Mouse (Mus musculus) mesoderm, embryonic 11.5 days (tissue): ENCODE results near the gene Zkscan16.

ENCODE experiments used
- DNase-seq: peaks from one replicate; pipeline ENCODE4 v3.0.0-alpha.2; 2012; ENCODE audit warnings: low read depth, low spot score

The Zkscan16 gene

DNA sequence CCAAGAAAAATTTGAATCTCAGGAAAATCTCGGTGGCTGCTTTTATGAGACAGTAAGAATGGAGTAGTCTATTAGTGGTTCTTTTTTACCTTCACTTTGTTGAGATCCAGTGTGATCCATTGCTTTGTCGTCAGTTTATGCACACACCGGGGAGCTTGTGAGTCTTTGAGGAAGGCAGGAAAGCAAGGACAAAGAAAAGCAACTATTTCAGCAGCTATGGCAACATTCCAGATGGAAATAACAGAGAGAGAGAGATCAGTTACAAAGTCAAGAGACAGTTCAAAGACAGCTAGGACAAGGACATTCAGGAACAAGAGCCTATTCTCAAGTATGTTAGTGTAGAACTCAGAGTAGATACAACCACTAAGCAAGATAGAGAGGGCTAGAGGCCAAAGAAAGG lies 7.6 kb upstream of the Zkscan16 start:
- DNase-seq = no peak

DNA sequence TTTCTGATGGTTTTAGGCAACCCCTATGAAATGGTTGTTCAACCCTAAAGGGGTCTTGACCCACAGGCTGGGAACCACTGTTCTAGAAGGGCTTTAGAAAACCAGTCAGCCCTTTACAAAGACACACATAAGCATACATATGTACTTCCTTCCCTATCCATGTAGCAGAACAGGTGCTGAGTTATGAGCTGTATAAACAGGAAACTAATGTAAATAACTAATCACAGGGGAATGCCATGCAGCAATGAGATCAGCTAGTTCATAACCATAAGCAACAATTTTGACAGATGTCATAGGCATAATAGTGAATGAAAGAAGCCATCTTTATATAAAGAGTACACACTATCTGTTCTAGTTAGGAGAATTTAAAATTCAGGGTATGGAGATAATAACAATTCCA lies 1.8 kb upstream of the Zkscan16 start:
- DNase-seq = no peak

DNA sequence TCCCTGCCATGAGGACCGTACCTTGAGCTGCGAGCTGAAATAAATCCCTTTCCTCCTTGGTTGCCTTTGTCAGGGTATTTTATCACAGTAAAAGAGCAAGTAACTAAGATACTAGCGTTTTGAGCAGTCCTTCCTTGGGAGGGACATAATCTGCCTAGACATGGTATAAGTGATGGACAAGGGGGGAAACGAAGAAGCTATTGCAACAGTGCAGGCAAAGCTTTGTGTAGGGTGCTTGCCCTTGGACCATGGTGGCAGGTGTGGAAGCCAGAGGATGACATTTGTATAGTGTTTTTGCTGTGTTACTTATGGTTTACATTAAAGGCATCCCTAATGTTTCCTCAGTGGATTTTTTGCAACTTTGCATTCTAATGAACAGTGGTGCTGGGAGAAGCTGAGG lies 486 bp upstream of the Zkscan16 start:
- DNase-seq = no peak

DNA sequence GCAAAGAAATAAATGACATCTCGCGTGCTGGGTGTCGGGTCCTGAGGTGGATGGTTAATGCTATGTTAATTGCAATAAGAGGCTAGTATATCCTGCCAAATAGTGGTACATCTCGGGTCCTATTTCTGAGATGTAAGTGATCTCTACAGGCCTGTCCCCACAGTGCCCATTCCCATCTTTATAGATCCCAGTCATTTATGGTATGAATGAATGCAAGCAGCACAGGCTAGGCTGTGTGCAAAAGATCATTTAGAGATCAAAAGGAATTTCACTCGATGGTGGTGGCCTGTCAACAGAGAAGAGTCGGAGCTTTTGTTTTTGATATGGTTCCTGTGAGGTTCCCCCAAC lies 752 bp downstream of the Zkscan16 start:
- no peak for DNase-seq

DNA sequence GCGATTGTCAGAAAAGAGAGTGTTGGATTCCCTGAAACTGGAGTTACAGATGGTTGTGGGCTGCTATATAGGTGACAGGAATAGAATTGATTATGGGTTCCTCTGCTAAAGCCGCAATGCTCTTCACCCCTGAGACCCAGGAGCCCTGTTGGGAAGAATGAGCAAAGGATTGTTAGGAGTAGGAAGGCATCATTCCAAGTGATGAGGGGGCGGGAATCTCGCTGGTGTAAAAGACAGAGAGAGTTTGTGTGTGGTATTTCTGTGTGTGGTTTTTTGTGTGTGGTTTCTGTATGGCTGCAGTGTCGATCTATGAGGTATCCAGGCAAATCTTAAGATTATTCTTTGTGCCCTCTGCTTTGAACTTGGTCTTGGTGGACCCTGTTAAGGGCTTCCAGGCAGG lies 1.3 kb downstream of the Zkscan16 start:
- DNase-seq = no peak

DNA sequence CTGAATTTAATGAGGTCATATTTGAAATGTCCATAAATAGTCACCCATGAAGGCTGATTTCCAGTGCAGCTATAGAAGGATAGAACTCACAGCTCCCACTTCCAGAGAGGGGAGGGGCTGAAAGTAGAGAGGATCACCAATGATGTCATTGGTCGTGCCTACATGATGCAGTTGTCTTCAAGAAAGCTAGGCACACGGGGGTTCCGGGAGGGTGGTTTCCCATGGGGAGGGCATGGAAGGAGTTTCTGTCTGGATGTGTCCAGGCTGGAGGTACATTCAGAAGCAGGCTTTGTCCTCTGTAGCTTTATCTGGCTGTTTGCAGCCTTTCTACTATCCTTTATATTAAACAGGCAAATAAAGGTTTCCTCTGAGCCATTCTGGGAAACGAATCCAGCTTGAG lies 5.0 kb downstream of the Zkscan16 start:
- DNase-seq = no peak

DNA sequence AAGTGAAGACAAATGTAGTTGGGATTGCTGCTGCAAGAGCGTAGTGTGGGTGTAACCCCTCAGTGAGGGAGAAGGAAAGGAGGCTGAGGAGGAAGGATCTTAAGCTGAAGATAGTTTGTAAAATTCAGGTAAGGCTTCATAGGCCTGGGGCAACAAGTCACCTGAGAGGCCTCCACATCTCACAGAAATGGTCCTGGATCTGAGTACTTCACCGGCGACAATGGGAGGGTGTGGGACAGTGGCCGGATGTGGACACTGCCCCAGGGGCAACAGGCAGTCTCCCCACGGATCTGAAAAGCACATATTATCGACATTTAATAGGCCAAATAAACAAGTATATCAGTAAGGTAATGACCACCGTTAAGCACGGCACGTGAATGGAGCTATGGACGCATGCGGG lies 9.2 kb downstream of the Zkscan16 start:
- DNase-seq = no peak

DNA sequence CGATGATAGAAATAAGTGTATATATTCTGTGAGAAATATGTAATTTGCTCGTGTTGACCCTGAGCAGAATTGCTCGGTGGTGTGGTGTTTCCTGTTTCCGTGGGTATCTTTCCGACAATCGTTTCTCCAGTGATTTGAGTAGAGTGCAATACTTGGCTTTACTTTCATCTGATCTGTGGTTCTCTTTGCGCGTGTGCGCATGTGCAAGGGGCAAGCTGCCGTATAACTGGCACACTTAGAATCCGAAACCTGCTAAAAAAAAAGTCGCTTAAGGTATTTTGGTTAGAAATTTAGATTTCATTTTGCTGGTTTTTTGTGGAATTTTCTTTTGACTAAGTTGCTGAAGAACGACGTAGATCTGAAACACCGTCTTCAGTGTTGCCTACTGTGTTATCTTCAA lies 18.3 kb downstream of the Zkscan16 start:
- DNase-seq = no peak

DNA sequence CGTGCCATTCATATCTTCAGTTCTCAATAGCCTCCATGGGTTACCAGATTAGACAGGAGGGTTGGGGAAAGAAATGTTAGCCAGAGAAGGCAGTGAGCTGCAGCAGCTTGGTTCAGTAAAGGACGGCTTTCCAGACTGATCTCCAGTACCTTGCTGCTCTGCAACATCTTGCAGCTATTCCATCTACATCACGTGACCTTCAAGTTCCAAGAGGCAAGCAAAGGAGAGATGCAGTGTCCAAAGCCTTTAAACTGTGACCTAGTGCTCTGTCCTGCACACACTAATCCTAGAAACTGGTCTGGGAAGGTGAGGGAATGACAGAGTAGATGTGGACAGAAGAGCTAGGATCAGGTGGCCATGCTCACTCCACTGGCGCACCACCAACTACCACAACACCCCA lies 19.8 kb downstream of the Zkscan16 start:
- no peak for DNase-seq

DNA sequence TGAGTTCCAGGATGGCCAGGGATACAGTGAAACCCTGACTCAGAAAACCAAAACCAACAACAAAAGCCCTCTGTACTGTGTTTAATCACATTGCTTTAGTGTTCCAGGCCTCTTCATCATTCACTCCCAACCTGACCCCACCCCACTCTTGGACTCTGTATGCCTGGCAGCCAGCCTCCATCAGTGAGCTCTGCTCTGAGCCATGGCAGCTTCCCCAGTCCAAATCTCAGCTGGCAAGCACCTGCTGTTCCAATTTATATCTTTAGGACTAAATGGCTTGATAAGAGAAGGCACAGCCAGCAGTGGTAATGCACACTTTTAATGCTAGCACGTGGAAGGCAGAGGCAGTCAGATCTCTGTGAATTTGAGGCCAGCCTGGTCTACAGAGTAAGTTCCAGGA lies 21.7 kb downstream of the Zkscan16 start:
- no peak for DNase-seq

DNA sequence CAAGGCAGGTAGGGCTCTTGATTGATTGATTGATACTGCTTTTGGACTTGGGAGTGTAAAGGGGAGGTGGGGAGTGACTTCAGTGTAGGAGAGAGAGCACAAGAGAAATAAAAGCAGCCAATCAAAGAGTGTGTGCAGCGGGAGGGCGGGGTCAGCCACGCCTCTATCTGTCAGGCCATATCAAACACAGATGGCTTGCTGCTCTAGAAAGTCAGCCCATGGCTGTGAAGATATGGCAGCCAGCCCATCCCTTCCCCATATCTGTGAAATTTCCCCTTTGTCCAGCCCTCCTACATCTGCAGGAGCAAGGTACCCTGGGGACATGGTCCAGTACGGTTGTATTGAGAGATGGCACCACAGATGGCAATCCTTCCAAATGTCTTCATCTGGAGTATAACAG lies 27.2 kb downstream of the Zkscan16 start:
- DNase-seq = no peak

DNA sequence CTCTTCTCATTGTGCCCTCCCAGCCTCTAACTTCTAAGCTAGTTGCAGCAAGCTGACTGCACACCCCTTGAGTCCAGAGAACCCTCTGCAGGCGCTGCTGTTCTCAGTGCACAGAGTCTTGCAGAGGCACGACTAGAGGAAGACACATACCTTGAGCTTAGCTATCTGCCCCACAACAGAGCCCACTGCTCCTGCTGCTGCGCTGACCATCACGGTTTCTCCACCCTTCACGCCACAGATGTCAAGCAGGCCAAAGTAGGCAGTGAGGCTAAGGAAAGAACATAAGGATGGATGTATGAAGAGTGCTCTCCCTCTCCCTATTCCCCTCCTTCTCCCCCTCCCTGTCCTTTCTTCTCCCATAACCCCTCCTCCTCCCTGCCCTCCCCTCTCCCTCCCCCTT lies 32.3 kb downstream of the Zkscan16 start:
- no peak for DNase-seq

DNA sequence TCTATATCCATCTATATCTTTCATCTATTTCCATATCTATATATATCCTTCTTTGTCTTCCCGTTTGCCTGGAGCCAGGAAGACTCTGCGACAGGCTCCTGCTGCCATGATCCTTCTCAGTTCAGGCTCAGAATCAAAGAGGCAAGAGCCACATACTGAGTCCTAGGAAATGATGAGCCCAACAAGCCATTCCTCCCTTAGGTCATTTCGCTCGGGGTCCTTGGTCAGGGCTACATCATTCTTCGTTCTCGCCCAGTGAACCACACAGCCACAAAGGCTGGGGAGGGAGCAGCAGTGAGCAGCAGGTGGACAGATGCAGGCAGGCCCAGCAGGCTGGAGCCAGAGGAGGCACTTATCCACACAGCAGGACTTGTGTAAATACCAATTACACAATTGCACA lies 38.0 kb downstream of the Zkscan16 start:
- no peak for DNase-seq

DNA sequence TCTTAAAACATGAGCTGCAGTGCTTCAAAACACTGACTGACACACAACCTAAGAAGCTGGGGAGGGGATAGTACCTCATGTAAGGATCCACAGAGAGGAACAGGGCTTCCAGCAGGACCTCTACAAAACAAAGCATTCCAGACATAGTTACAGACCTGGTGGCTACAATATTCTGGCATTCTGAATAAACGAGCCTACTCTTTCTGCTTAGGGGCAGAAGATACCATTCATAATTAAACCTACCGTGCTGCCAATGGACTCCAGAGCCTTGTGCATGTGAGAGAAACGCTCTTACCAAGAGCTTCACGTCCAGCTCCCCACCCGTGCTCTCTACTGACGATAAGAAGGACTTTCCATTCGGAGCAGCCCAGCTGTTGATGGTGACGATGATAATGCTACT lies 39.4 kb downstream of the Zkscan16 start:
- DNase-seq = no peak

DNA sequence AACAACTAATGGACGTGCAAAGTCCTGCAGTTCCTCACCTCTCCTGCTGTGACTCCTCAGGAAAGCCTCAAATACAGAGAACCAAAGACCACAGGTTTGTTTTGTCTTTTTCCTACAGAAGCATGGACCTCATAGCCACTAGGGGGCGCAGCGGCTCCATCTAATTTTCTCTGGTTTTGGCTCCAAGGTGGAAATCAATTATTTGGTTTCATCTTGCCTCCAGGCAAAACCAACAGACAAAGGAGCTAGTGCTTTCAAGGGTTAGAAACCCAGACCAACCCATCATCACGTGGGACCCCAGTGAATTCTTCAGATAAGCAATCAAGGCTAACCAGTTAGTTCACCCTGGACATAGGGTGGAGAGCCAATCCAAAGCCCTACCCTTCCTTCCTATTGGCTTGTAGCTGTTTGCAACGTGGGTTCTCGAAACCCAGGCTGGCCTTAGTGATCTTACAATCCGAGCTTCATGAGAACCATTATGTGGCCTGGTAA lies 41.8 kb downstream of the Zkscan16 start:
- DNase-seq = peak; percentile 87

DNA sequence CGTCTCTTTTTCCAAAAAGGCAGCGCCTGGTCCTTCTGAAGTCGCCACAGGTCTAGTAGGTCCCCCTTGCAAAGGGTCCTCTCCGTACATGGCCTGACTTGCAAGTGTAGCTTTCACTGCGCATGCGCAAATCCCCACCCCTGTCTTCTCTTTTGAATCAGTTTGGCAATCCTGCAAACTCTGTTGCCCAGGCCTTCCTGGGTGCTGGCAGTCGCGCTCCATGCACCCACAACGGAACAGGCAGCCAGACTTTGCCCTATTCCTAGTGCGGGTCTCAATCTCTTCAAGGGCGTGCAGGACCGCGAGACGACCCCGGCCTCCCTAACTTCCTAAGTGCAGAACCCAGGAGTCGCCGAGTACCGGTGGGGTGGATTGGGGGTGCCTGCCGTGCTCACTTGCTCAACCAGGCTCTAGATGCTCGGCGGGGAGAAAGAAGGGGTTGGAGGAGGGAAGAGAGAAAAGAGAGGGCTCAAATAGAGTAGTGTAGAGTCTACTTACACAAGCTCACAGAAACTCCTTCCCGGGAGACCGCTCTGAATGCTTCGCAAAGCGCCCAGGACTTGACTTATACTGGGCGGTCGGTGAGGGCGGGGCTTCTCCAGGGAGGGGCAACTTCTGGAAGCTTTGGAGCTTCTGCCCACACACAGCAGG lies 43.2 kb downstream of the Zkscan16 start, which contains the start of gene Ptgr1:
TSS of gene Ptgr1 (minus strand) at position 580 of the 651 bp plus-strand sequence.
- DNase-seq = peak; percentile 88

DNA sequence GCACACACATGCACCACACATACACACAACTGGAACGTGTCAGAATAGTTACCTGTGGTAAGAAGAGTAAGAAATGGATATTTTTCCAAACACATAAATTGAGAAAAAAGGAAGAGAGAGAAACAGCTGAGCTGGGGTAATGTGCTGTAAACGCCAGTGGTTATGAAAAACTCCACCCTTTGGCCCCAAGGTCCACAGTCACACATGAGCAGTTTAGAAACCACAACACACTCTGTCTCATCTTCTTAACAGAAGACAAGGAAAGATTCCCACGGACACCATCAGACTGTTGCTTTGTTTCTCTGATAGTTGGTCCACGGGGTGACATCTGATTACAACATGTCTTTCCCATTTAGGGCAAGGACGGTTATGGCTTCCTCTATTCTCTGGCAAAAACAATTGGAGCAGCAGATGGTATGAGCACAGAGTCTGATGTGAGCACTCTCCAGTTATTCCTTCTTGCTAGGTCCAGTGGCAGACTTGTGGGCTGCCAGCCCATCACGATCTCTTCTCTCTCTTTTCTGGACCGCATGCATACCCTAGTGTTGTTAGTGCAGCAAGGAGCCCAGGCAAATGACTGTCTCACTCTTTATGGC lies 46.0 kb downstream of the Zkscan16 start:
- no peak for DNase-seq

DNA sequence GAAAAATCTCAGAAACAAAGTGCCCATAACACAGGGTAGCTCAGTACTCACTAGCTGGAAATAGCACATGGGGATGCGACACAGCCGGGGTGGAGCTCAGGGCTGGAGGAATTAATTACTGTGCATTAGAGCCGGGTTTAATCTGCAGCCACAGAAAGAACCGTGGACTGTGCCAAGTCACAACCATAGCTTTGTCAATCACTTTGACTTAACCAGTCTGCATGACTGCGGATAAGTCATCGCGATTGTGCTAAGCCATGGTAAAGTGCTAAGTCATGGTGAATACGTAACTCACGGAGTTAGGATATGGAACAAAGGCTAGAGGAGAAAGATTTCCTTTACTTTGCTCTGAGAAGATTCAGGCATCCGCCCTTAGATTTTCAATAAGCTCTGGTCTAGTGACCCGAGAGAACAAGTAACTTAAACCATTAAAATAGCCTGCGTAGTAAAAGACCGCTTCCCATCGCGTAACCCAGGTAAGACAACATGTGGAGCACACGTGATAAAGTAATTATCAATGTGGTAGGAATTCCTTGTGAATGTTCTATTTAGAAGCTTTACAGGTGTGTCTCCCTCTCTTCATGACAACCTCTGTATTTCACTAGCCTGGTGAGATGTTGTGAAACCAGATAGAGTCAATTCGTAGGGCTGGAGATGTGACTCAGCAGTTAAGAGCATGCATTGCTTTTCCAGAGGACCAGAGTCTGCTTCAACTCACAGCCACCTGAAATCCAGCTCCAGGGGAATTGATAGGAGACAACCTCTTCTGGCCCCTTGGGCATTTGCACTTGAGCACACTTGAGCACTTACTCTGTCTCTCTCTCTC lies 47.4 kb downstream of the Zkscan16 start:
- no peak for DNase-seq

DNA sequence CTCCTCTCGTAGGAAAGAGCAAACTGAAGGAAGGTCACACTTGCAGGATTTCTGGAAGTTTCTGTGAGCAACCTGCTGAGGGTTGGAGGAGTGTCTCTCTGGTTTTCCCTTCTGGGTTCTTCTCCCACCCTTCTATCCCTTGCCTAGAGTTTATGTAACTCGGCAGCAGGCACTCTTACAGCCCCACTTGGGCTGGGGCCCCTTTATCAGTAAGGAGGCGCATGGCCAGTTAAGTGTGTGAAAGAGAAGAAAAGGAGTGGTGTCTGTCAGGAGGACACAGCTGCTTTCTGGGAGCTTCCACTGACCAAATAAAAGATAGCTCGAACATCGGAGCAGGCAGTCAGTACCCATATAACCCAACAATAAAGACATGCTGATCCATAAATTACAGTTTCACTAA lies 48.8 kb downstream of the Zkscan16 start:
- no peak for DNase-seq

DNA sequence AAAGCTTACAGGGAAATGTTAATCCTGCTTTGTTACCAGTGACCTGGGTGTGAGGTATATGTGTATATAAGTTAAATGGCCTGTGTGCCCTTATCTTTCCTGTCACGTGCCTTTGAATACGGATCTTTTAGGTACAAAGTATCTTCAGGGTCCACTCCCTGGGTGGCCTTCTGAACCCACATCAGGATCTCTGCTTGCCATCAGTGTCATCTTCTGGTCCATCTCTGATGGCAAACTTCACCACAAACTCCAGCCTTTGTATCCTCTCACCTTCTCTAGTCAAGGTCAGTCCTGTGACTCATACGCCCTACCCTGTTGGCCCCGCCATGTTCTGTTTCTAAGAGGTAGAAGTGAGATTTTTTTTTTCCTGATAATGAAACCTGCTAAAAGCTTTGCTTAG lies 51.3 kb downstream of the Zkscan16 start, which contains the start of gene Dnajc25:
TSS of gene Dnajc25 (plus strand) at position 301 of the 400 bp plus-strand sequence.
- no peak for DNase-seq

DNA sequence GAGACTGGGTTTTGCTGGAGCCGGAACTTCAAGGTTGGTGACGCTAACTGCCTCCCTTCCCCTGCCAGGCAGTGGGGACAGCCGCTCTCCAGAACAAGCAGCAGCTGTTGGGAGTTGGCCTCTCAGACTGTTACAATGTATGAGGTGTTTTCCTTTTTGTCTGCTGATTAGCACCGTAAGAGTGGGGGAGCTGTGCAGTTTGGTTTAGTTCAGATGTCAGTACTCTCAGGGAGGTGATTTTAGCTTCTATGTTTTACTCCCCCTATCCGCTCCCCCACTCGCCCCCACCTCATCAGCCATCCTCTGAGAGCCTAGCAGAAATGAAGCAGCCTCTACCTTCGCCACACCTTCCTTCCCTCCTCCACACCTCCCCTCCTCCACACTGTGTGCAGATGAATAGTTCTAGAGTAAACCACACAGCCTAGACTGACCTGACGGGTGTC lies 51.8 kb downstream of the Zkscan16 start:
- DNase-seq = no peak

DNA sequence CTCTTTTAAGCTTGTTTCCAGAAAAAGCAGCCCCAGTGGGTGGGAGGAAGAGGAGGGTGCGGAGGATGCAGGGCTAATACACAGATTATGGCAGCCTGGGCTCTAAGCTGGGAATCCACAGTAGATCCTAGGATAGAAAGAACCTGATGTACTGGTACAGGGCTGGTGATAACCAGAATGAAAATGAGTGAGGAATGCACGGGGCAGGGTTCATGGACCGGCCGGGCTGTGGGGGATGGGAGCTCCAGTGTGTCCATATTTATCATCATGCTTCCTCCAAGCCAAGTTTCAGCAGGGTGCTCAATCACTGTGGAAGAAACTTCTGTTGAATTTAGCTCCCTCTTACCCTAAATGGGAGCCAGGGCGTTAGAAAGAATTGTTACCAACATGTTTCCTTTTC lies 53.7 kb downstream of the Zkscan16 start:
- no peak for DNase-seq

DNA sequence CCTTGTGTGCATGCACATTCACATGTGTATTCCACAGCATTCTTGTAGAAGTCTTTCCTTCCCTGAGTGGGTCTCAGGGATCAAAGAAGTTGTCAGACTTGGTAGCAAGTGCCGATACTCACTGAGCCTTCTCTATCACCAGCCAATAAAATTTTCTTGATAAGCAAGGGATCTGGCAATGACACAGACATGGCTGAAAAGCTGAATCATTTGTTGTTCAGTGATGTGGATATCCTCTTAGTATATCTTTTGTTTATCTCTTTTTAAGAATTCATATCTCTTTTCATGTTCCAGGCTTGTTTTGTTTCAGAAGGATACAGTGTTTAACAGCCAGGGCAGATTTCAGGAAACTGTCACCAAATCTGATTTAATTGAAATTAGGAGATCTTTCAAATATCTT lies 55.3 kb downstream of the Zkscan16 start:
- DNase-seq = no peak
